Mouse (Mus musculus): ENCODE results near the gene Pigyl.

Gene Pigyl

GRCm38 (mm10) chr9:22196412-22196811 is 39.8 kb downstream of the Pigyl start:
- peak; percentile 18 for DNase-seq (ENCODE audit: low spot score in 2 of 2)

Measured in urinary bladder, adult 18-20 months (tissue).